ENCODE assay signal across 8 mouse cellular contexts in the genomic region with DNA sequence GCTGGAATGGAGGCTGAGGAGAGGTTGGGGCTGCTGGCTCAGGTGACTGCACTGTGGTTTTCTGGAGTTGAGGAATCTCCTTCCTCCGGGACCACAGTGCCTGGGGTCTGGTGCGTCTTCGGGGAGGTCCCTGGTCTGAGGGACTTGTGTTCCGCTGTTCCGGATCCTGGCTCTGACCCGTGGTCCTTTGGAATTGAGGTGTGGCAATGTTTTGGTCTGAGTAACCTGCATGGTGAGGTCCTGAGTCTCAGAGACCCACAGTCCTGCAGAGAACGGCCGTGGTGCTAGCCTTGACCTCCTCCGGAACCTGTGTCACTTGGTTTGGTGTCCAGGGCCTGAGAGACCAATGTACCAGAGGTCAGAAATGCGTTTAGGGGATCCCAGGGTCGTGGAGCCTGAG. TPM values are rescaled to one million over a fixed set of nuclear protein-coding genes. Genes with fewer than 3 reads are reported as not detected.
DNase-seq lines count a peak whose midpoint lies in the region; ATAC-seq lines count a peak whose summit lies in the region.

No protein-coding gene starts in this region.

- no peaks in the 10 kb centered on the region for H3K9me3 ChIP-seq in erythroblast, embryonic 14.5 days (ENCODE audit: control insufficient read depth, low read length)
- H3K9me3 ChIP-seq in embryonic facial prominence, embryonic 15.5 days (replicated peaks), result no peaks in the 10 kb centered on the region
- H3K9me3 ChIP-seq in kidney, embryonic 16.5 days (ENCODE audit: low read length), result no peaks in the 10 kb centered on the region

- peak overlapping the region; percentile 77 for H3K4me3 ChIP-seq in erythroblast, embryonic 14.5 days (replicated peaks)
- H3K4me3 ChIP-seq in embryonic facial prominence, embryonic 15.5 days (replicated peaks), result peak overlapping the region; percentile 92
- peak overlapping the region; percentile 96 for H3K4me3 ChIP-seq in kidney, embryonic 16.5 days (ENCODE audit: low read length)

- no peak for ATAC-seq in erythroblast, adult 5-6 weeks (replicated peaks; ENCODE audit: low FRiP score, poor library complexity, severe bottlenecking)
- no peak for ATAC-seq in embryonic facial prominence, embryonic 15.5 days (ENCODE audit: insufficient number of reproducible peaks, low FRiP score, low TSS enrichment, low read depth)
- no peak for ATAC-seq in kidney, embryonic 16.5 days (ENCODE audit: low FRiP score, low TSS enrichment)

- H3K4me1 ChIP-seq in erythroblast, embryonic 14.5 days (ENCODE audit: control insufficient read depth), result peaks cover 52% of the 10 kb centered on the region
- peaks cover 35% of the 10 kb centered on the region for H3K4me1 ChIP-seq in embryonic facial prominence, embryonic 15.5 days
- peaks cover 25% of the 10 kb centered on the region for H3K4me1 ChIP-seq in kidney, embryonic 16.5 days (ENCODE audit: insufficient read depth, low read length)

- peak overlapping the region; percentile 92 for H3K4me2 ChIP-seq in embryonic facial prominence, embryonic 15.5 days (replicated peaks)
- H3K4me2 ChIP-seq in kidney, embryonic 16.5 days (replicated peaks; ENCODE audit: low read depth, low read length), result peak overlapping the region; percentile 96

- under 1% methylated on average over 11 of the region's 11 CpGs for WGBS in embryonic facial prominence, embryonic 15.5 days
- 1% methylated on average over 11 of the region's 11 CpGs for WGBS in kidney, embryonic 16.5 days

- peak; percentile 9 for DNase-seq in B cell, adult 2 months
- DNase-seq in naive thymus-derived CD4-positive, alpha-beta T cell, adult 2 months (ENCODE audit: low read depth), result peak; percentile 45
- DNase-seq in urinary bladder, adult 2 months (ENCODE audit: low spot score), result no peak
- no peak for DNase-seq in frontal cortex, postnatal 14 days (ENCODE audit: low spot score in 2 of 2)

- H3K9ac ChIP-seq in embryonic facial prominence, embryonic 15.5 days, result peak overlapping the region; percentile 83
- peak overlapping the region; percentile 93 for H3K9ac ChIP-seq in kidney, embryonic 16.5 days (replicated peaks; ENCODE audit: low read length)

- peak overlapping the region; percentile 63 for H3K27ac ChIP-seq in embryonic facial prominence, embryonic 15.5 days (replicated peaks)
- H3K27ac ChIP-seq in kidney, embryonic 16.5 days (ENCODE audit: low read length), result peak overlapping the region; percentile 36; the same call in 1 of the 2 replicates

- no peaks in the 10 kb centered on the region for H3K27me3 ChIP-seq in erythroblast, embryonic 14.5 days (ENCODE audit: control insufficient read depth)
- no peaks in the 10 kb centered on the region for H3K27me3 ChIP-seq in embryonic facial prominence, embryonic 15.5 days
- no peaks in the 10 kb centered on the region for H3K27me3 ChIP-seq in kidney, embryonic 16.5 days (ENCODE audit: insufficient read depth, low read length)

- peaks cover 30% of the 10 kb centered on the region for H3K36me3 ChIP-seq in erythroblast, embryonic 14.5 days (ENCODE audit: control insufficient read depth)
- peaks cover 22% of the 10 kb centered on the region for H3K36me3 ChIP-seq in embryonic facial prominence, embryonic 15.5 days
- H3K36me3 ChIP-seq in kidney, embryonic 16.5 days (ENCODE audit: insufficient read depth, low read length), result 0 out of 2 replicates have a peak, but pooled peaks cover 7% of the 10 kb centered on the region

RNA-seq across cellular contexts. Expression of a gene that starts 0.5 kb away (rescaled TPM):
- polyA plus RNA-seq in erythroblast, embryonic 14.5 days (2012), result 35.9 and 38.5 TPM in 2 replicates
- total RNA-seq in erythroblast, adult 5-6 weeks (2015; ENCODE audit: low replicate concordance), result 20.0 and 61.4 TPM in 2 replicates
- total RNA-seq in erythroblast, adult 5-6 weeks (2017; ENCODE audit: low replicate concordance), result 46.6 and 75.3 TPM in 2 replicates
- 112 and 119 TPM in 2 replicates for polyA plus RNA-seq in embryonic facial prominence, embryonic 15.5 days (2015; fragmentation: Nextera tagmentation; extraction: Ambion mirVana)
- 129 and 141 TPM in 2 replicates for polyA plus RNA-seq in kidney, embryonic 16.5 days (2015; fragmentation: Nextera tagmentation; extraction: Ambion mirVana)
- 68.8 and 70.6 TPM in 2 replicates for polyA plus RNA-seq in urinary bladder, adult 2 months (2012; rRNA removed)

RNA-seq across cellular contexts. Expression of a gene that starts 5.1 kb away (rescaled TPM):
- polyA plus RNA-seq in erythroblast, embryonic 14.5 days (2012), result 3.4 and 4.0 TPM in 2 replicates
- total RNA-seq in erythroblast, adult 5-6 weeks (2015; ENCODE audit: low replicate concordance), result 3.1 and 3.6 TPM in 2 replicates
- 5.3 and 15.2 TPM in 2 replicates for total RNA-seq in erythroblast, adult 5-6 weeks (2017; ENCODE audit: low replicate concordance)
- 46.4 and 51.6 TPM in 2 replicates for polyA plus RNA-seq in embryonic facial prominence, embryonic 15.5 days (2015; fragmentation: Nextera tagmentation; extraction: Ambion mirVana)
- 46.2 and 47.2 TPM in 2 replicates for polyA plus RNA-seq in kidney, embryonic 16.5 days (2015; fragmentation: Nextera tagmentation; extraction: Ambion mirVana)
- polyA plus RNA-seq in urinary bladder, adult 2 months (2012; rRNA removed), result 62.3 and 62.7 TPM in 2 replicates

RNA-seq across cellular contexts. Expression of a gene that starts 29.7 kb away (rescaled TPM):
- not detected in 2 replicates for polyA plus RNA-seq in erythroblast, embryonic 14.5 days (2012)
- total RNA-seq in erythroblast, adult 5-6 weeks (2015; ENCODE audit: low replicate concordance), result not detected in 2 replicates
- not detected in 2 replicates for total RNA-seq in erythroblast, adult 5-6 weeks (2017; ENCODE audit: low replicate concordance)
- 0.08 TPM in 1 of 2 replicates, not detected in the other for polyA plus RNA-seq in embryonic facial prominence, embryonic 15.5 days (2015; fragmentation: Nextera tagmentation; extraction: Ambion mirVana)
- polyA plus RNA-seq in kidney, embryonic 16.5 days (2015; fragmentation: Nextera tagmentation; extraction: Ambion mirVana), result 0.18 and 0.32 TPM in 2 replicates
- polyA plus RNA-seq in urinary bladder, adult 2 months (2012; rRNA removed), result 96.9 and 98.3 TPM in 2 replicates

RNA-seq across cellular contexts. Expression of a gene that starts 37.5 kb away (rescaled TPM):
- not detected in 2 replicates for polyA plus RNA-seq in erythroblast, embryonic 14.5 days (2012)
- 0.58 TPM in 1 of 2 replicates, not detected in the other for total RNA-seq in erythroblast, adult 5-6 weeks (2015; ENCODE audit: low replicate concordance)
- 0.60 and 0.98 TPM in 2 replicates for total RNA-seq in erythroblast, adult 5-6 weeks (2017; ENCODE audit: low replicate concordance)
- 0.72 and 1.2 TPM in 2 replicates for polyA plus RNA-seq in embryonic facial prominence, embryonic 15.5 days (2015; fragmentation: Nextera tagmentation; extraction: Ambion mirVana)
- polyA plus RNA-seq in kidney, embryonic 16.5 days (2015; fragmentation: Nextera tagmentation; extraction: Ambion mirVana), result 1.6 and 2.6 TPM in 2 replicates
- polyA plus RNA-seq in urinary bladder, adult 2 months (2012; rRNA removed), result 1.4 and 1.9 TPM in 2 replicates

RNA-seq across cellular contexts. Expression of a gene that starts 39.7 kb away (rescaled TPM):
- polyA plus RNA-seq in erythroblast, embryonic 14.5 days (2012), result 10.0 and 11.6 TPM in 2 replicates
- 6.1 and 16.3 TPM in 2 replicates for total RNA-seq in erythroblast, adult 5-6 weeks (2015; ENCODE audit: low replicate concordance)
- total RNA-seq in erythroblast, adult 5-6 weeks (2017; ENCODE audit: low replicate concordance), result 18.5 and 25.2 TPM in 2 replicates
- polyA plus RNA-seq in embryonic facial prominence, embryonic 15.5 days (2015; fragmentation: Nextera tagmentation; extraction: Ambion mirVana), result 21.6 and 23.0 TPM in 2 replicates
- polyA plus RNA-seq in kidney, embryonic 16.5 days (2015; fragmentation: Nextera tagmentation; extraction: Ambion mirVana), result 26.0 and 28.4 TPM in 2 replicates
- polyA plus RNA-seq in urinary bladder, adult 2 months (2012; rRNA removed), result 2.1 and 2.2 TPM in 2 replicates

Comparison
In these comparisons a context has a peak if more than half of its experiments do, and no peak if none do; other contexts are left out.
1. DNase-seq: peak in B cell, adult 2 months (2 of 2) and naive thymus-derived CD4-positive, alpha-beta T cell, adult 2 months (single experiment); none in urinary bladder, adult 2 months (single experiment) and frontal cortex, postnatal 14 days (0 of 2).
2. RNA of a gene that starts 29.7 kb away (polyA plus RNA-seq): 96.9 to 98.3 TPM in urinary bladder, adult 2 months; 0.18 to 0.32 TPM in kidney, embryonic 16.5 days, 0.08 TPM in embryonic facial prominence, embryonic 15.5 days and not detected in erythroblast, embryonic 14.5 days; every median in the first group is over 10 times any median in the second.
3. Peak in every context shown above with its lines, with median percentiles within 50 percentile points of each other: H3K4me3 ChIP-seq.